11 mouse cellular contexts compared by ENCODE assay signal in genomic region chr1:192109169-192109568, GRCm38 (mm10). TPM values are rescaled to one million over a fixed set of nuclear protein-coding genes. Genes with fewer than 3 reads are reported as not detected.
DNase-seq lines count a peak whose midpoint lies in the region; ATAC-seq and TF ChIP-seq lines count a peak whose summit lies in the region.
"Had no signal": no experiment of that assay in that cellular context is flagged by ENCODE, and none has a peak within 500 bp of the region (broad histone marks: within the 10 kb centered on the region; RNA-seq: fewer than 3 reads in every experiment).

No protein-coding gene starts in this region.

- no peak overlapping the region for H3K27ac ChIP-seq in liver, adult 2 months (replicated peaks; ENCODE audit: insufficient read depth, low read depth, low read length)
- peak overlapping the region; percentile 77 for H3K27ac ChIP-seq in heart, embryonic 13.5 days (replicated peaks)
- no peak overlapping the region for H3K27ac ChIP-seq in forebrain, embryonic 15.5 days (replicated peaks)
- H3K27ac ChIP-seq: hindbrain, embryonic 14.5 days; liver, embryonic 13.5 days had no signal

- no peak overlapping the region for H3K4me3 ChIP-seq in liver, adult 2 months (ENCODE audit: insufficient read depth, low read depth, low read length)
- H3K4me3 ChIP-seq in heart, embryonic 13.5 days, result no peak overlapping the region
- no peak overlapping the region for H3K4me3 ChIP-seq in forebrain, embryonic 15.5 days
- H3K4me3 ChIP-seq: liver, embryonic 13.5 days had no signal

- H3K4me1 ChIP-seq in liver, adult 2 months (ENCODE audit: control insufficient read depth, insufficient read depth, low read length), result peaks cover 4% of the 10 kb centered on the region
- peaks cover 31% of the 10 kb centered on the region for H3K4me1 ChIP-seq in heart, embryonic 13.5 days
- H3K4me1 ChIP-seq in forebrain, embryonic 15.5 days, result no peaks in the 10 kb centered on the region

- no peak overlapping the region for H3K9ac ChIP-seq in liver, adult 2 months (ENCODE audit: low read depth, low read length)
- no peak overlapping the region for H3K9ac ChIP-seq in heart, embryonic 13.5 days
- H3K9ac ChIP-seq in forebrain, embryonic 15.5 days (replicated peaks), result no peak overlapping the region
- H3K9ac ChIP-seq: hindbrain, embryonic 14.5 days; liver, embryonic 13.5 days had no signal

- no peaks in the 10 kb centered on the region for H3K27me3 ChIP-seq in liver, adult 2 months (ENCODE audit: control insufficient read depth, insufficient read depth, low read length)
- no peaks in the 10 kb centered on the region for H3K27me3 ChIP-seq in heart, embryonic 13.5 days (replicated peaks)
- no peaks in the 10 kb centered on the region for H3K27me3 ChIP-seq in forebrain, embryonic 15.5 days
- H3K27me3 ChIP-seq: liver, embryonic 13.5 days had no signal

- H3K36me3 ChIP-seq in liver, adult 2 months (ENCODE audit: control insufficient read depth, insufficient read depth, low read length), result peaks cover 24% of the 10 kb centered on the region
- H3K36me3 ChIP-seq in heart, embryonic 13.5 days, result peaks cover 76% of the 10 kb centered on the region
- H3K36me3 ChIP-seq in forebrain, embryonic 15.5 days, result peaks cover 37% of the 10 kb centered on the region

- TF ChIP-seq CTCF in liver, adult 2 months (IDR thresholded peaks at IDR 0.05; ENCODE audit: low read depth, low read length), result no peak

- no peak overlapping the region for H3K4me2 ChIP-seq in heart, embryonic 13.5 days
- H3K4me2 ChIP-seq in forebrain, embryonic 15.5 days (replicated peaks), result no peak overlapping the region
- H3K4me2 ChIP-seq: hindbrain, embryonic 14.5 days; liver, embryonic 13.5 days had no signal

- H3K9me3 ChIP-seq in heart, embryonic 13.5 days, result no peaks in the 10 kb centered on the region
- no peaks in the 10 kb centered on the region for H3K9me3 ChIP-seq in forebrain, embryonic 15.5 days
- H3K9me3 ChIP-seq: liver, embryonic 13.5 days had no signal

- H3K79me2 ChIP-seq in liver, adult 2 months (ENCODE audit: control insufficient read depth, insufficient read depth, low read length), result no peaks in the 10 kb centered on the region

- peak; percentile 73 for DNase-seq in adrenal gland, postnatal 10 days
- no peak for DNase-seq in adrenal gland, postnatal 4 days (ENCODE audit: low spot score in 2 of 2)
- DNase-seq in liver, adult 2 months (ENCODE audit: extremely low read depth, low read depth, low spot score), result peak; percentile 61
- DNase-seq in liver, result no peak
- DNase-seq in kidney, postnatal 36 days, result peak; percentile 83 to 88
- DNase-seq in thymus, postnatal 10 days (ENCODE audit: low spot score in 2 of 2), result no peak
- DNase-seq: layer of hippocampus, adult 9-11 months; liver, embryonic 13.5 days had no signal

- TF ChIP-seq POLR2A in liver, adult 2 months (IDR thresholded peaks at IDR 0.05; ENCODE audit: extremely low read depth, insufficient read depth, low read length), result no peak

- WGBS in liver, adult 2 months, result 27% methylated on average over 6 of the region's 6 CpGs
- 40% methylated on average over 6 of the region's 6 CpGs for WGBS in heart, embryonic 13.5 days
- 53% methylated on average over 6 of the region's 6 CpGs for WGBS in forebrain, embryonic 15.5 days

- no peak for ATAC-seq in heart, embryonic 13.5 days (ENCODE audit: extremely low read depth, insufficient number of reproducible peaks, low FRiP score, low TSS enrichment)
- ATAC-seq in forebrain, embryonic 15.5 days (replicated peaks), result no peak

RNA-seq across cellular contexts. Expression of gene Traf5, which starts 16.8 kb away (rescaled TPM):
- total RNA-seq in adrenal gland, postnatal 10 days (2021), result 10 to 100 TPM in 1 of 2 experiments, 1 to 10 TPM in 1; 8.4 to 10.6 TPM
- total RNA-seq in adrenal gland, postnatal 4 days (2021), result 10 to 100 TPM; 10.7 to 10.8 TPM
- 7.3 and 7.5 TPM in 2 replicates for total RNA-seq in liver, adult 2 months (2014; rRNA removed)
- polyA plus RNA-seq in liver, adult 2 months (2012; rRNA removed), result 3.3 and 3.5 TPM in 2 replicates
- 11.3 and 12.8 TPM in 2 replicates for polyA plus RNA-seq in heart, embryonic 13.5 days (2015; fragmentation: Nextera tagmentation; extraction: Ambion mirVana)
- polyA plus RNA-seq in forebrain, embryonic 15.5 days (2015; fragmentation: Nextera tagmentation; extraction: Ambion mirVana), result 2.4 and 3.1 TPM in 2 replicates

RNA-seq across cellular contexts. Expression of gene Rcor3, which starts 28.7 kb away (rescaled TPM):
- 10 to 100 TPM; 28.8 to 42.4 TPM for total RNA-seq in adrenal gland, postnatal 10 days (2021)
- total RNA-seq in adrenal gland, postnatal 4 days (2021), result 10 to 100 TPM; 50.1 to 50.4 TPM
- total RNA-seq in liver, adult 2 months (2014; rRNA removed), result 10.9 and 11.5 TPM in 2 replicates
- polyA plus RNA-seq in liver, adult 2 months (2012; rRNA removed), result 10.5 and 13.7 TPM in 2 replicates
- 27.7 and 30.4 TPM in 2 replicates for polyA plus RNA-seq in heart, embryonic 13.5 days (2015; fragmentation: Nextera tagmentation; extraction: Ambion mirVana)
- polyA plus RNA-seq in forebrain, embryonic 15.5 days (2015; fragmentation: Nextera tagmentation; extraction: Ambion mirVana), result 23.8 and 24.8 TPM in 2 replicates

Comparison
In these comparisons a context has a peak if more than half of its experiments do, and no peak if none do; other contexts are left out.
1. DNase-seq: peak in adrenal gland, postnatal 10 days (single experiment), liver, adult 2 months (single experiment) and kidney, postnatal 36 days (2 of 2); none in adrenal gland, postnatal 4 days (0 of 2), liver (single experiment) and thymus, postnatal 10 days (0 of 2).